8 mouse cellular contexts compared by ENCODE assay signal in the genomic region with DNA sequence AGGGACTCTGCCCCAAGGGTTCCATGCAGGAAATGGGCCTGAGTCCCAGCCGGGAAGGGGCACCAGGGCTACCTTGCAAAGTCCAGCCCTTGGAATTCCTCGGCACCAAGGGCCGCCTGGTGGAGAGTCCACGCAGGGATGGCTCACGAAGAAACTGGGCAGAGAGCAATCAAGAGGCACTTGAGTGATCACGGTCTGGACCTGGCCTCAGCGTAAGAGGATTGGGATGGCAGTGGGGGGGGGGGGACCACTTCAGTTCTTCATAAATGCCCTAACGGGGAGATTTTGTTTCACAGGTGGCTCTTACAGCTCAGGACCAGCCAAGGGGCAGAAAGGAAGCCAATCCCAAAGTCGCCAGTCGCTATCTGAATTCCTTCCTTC. TPM values are rescaled to one million over a fixed set of nuclear protein-coding genes. Genes with fewer than 3 reads are reported as not detected.
DNase-seq lines count a peak whose midpoint lies in the region; ATAC-seq and TF ChIP-seq lines count a peak whose summit lies in the region.

No protein-coding gene starts in this region.

- 0 out of 2 replicates have a peak, but pooled peaks have one; percentile 4 for ATAC-seq in kidney, embryonic 15.5 days (replicated peaks; ENCODE audit: low FRiP score)
- no peak for ATAC-seq in midbrain, embryonic 13.5 days

- H3K4me1 ChIP-seq in forebrain, embryonic 10.5 days = peaks cover 83% of the 10 kb centered on the region
- peaks cover 80% of the 10 kb centered on the region for H3K4me1 ChIP-seq in kidney, embryonic 15.5 days
- H3K4me1 ChIP-seq in midbrain, embryonic 13.5 days (replicated peaks) = peaks cover 67% of the 10 kb centered on the region

- no peak; the same call in 1 of the 2 replicates for TF ChIP-seq CTCF in gastrocnemius, adult 2 months (IDR thresholded peaks at IDR 0.05)

- intact Hi-C loops in gastrocnemius, adult 2 months (cut with DNase I) = no loop called here

- H3K27me3 ChIP-seq in forebrain, embryonic 10.5 days (ENCODE audit: poor library complexity, severe bottlenecking) = no peaks in the 10 kb centered on the region
- H3K27me3 ChIP-seq in kidney, embryonic 15.5 days = no peaks in the 10 kb centered on the region
- H3K27me3 ChIP-seq in midbrain, embryonic 13.5 days = no peaks in the 10 kb centered on the region

- peak overlapping the region; percentile 77 for H3K27ac ChIP-seq in gastrocnemius, adult 2 months
- H3K27ac ChIP-seq in forebrain, embryonic 10.5 days = peak overlapping the region; percentile 95
- H3K27ac ChIP-seq in kidney, embryonic 15.5 days = peak overlapping the region; percentile 95
- peak overlapping the region; percentile 98 for H3K27ac ChIP-seq in midbrain, embryonic 13.5 days

- peak overlapping the region; percentile 36 for H3K9ac ChIP-seq in kidney, embryonic 15.5 days
- H3K9ac ChIP-seq in midbrain, embryonic 13.5 days (replicated peaks) = peak overlapping the region; percentile 63

- no peak for DNase-seq in gastrocnemius, adult 2 months
- no peak for DNase-seq in gastrocnemius, postnatal 25 days
- DNase-seq in forebrain, embryonic 10.5 days (ENCODE audit: extremely low spot score, low spot score) = no peak
- DNase-seq in urinary bladder, postnatal 36 days (ENCODE audit: low spot score in 2 of 2) = no peak
- DNase-seq in adrenal gland, postnatal 36 days = no peak
- DNase-seq in gastrocnemius, postnatal 4 days (ENCODE audit: low spot score in 2 of 2) = no peak

- no peaks in the 10 kb centered on the region for H3K9me3 ChIP-seq in forebrain, embryonic 10.5 days
- H3K9me3 ChIP-seq in kidney, embryonic 15.5 days (replicated peaks) = no peaks in the 10 kb centered on the region
- no peaks in the 10 kb centered on the region for H3K9me3 ChIP-seq in midbrain, embryonic 13.5 days

- peak overlapping the region; percentile 49 for H3K4me2 ChIP-seq in kidney, embryonic 15.5 days
- H3K4me2 ChIP-seq in midbrain, embryonic 13.5 days (replicated peaks) = peak overlapping the region; percentile 44

- 2% methylated on average over 10 of the region's 10 CpGs for WGBS in forebrain, embryonic 10.5 days
- WGBS in kidney, embryonic 15.5 days = 8% methylated on average over 10 of the region's 10 CpGs
- 5% methylated on average over 10 of the region's 10 CpGs for WGBS in midbrain, embryonic 13.5 days

- H3K4me3 ChIP-seq in gastrocnemius, adult 2 months = no peak overlapping the region
- H3K4me3 ChIP-seq in forebrain, embryonic 10.5 days = peak overlapping the region; percentile 44
- peak overlapping the region; percentile 23 for H3K4me3 ChIP-seq in kidney, embryonic 15.5 days (replicated peaks)
- H3K4me3 ChIP-seq in midbrain, embryonic 13.5 days (replicated peaks) = 0 out of 2 replicates have a peak overlapping the region, but pooled peaks have one; percentile 4

- peaks cover 14% of the 10 kb centered on the region for H3K36me3 ChIP-seq in forebrain, embryonic 10.5 days (replicated peaks)
- H3K36me3 ChIP-seq in kidney, embryonic 15.5 days = no peaks in the 10 kb centered on the region
- 0 out of 2 replicates have a peak, but pooled peaks cover 15% of the 10 kb centered on the region for H3K36me3 ChIP-seq in midbrain, embryonic 13.5 days

RNA-seq across cellular contexts. Expression of gene Arhgef10l, which starts 41.7 kb away (rescaled TPM):
- total RNA-seq in gastrocnemius, adult 2 months (2021) = 10 to 100 TPM; 50.9 to 66.3 TPM
- 10 to 100 TPM; 36.2 to 51.3 TPM for total RNA-seq in gastrocnemius, postnatal 25 days (2021)
- polyA plus RNA-seq in forebrain, embryonic 10.5 days (2016; fragmentation: Nextera tagmentation; extraction: Ambion mirVana) = 22.1 and 23.0 TPM in 2 replicates
- polyA plus RNA-seq in kidney, embryonic 15.5 days (2015; fragmentation: Nextera tagmentation; extraction: Ambion mirVana) = 20.3 and 20.7 TPM in 2 replicates
- 27.7 and 28.3 TPM in 2 replicates for polyA plus RNA-seq in midbrain, embryonic 13.5 days (2015; fragmentation: Nextera tagmentation; extraction: Ambion mirVana)
- total RNA-seq in adrenal gland, postnatal 36 days (2021) = 10 to 100 TPM; 11.9 to 17.7 TPM
- total RNA-seq in gastrocnemius, postnatal 4 days (2021) = 10 to 100 TPM; 53.6 to 54.6 TPM
